Mouse (Mus musculus) embryonic fibroblast, embryonic 13.5 days (primary cell): ENCODE data around the gene Cfap57.

Experiments used
- CTCF ChIP-seq: IDR thresholded peaks from 2 replicates; pipeline ENCODE4 v1.5.1; 2011; ENCODE audit warnings: mild to moderate bottlenecking, control low read depth, low read length, moderate library complexity, borderline replicate concordance; ENCODE audit not compliant: insufficient read depth
- POLR2A ChIP-seq: IDR thresholded peaks from 2 replicates; pipeline ENCODE4 v1.6.1; 2011; ENCODE audit warnings: low read depth, mild to moderate bottlenecking, control low read depth, low read length, moderate library complexity

GRCm38 (mm10) chr4:118518208-118518607, 102.4 kb downstream of the Cfap57 start:
- TF ChIP-seq POLR2A: no peak
- no peak for TF ChIP-seq CTCF
